Mouse (Mus musculus): ENCODE measurements around the gene Kifc5b.

GRCm38 (mm10) chr17:26949866-26950265, 33.0 kb downstream of the Kifc5b start:
- TF ChIP-seq POLR2A (IDR thresholded peaks at IDR 0.05; ENCODE audit: low read depth, low read length): no peak
- TF ChIP-seq CTCF (conservative IDR thresholded peaks at IDR 0.05; ENCODE audit: insufficient read depth, insufficient read length, low read depth, low read length): no peak
